Mouse (Mus musculus) spleen, adult 2 months (tissue): Measurements from ENCODE around the gene Lrp1.

Source experiments
- CTCF ChIP-seq: fragments of 200-500 bp; IDR thresholded peaks from 2 replicates; pipeline ENCODE4 v1.5.1; 2011; ENCODE audit warnings: mild to moderate bottlenecking, inconsistent platforms; ENCODE audit not compliant: insufficient read depth, insufficient read length, insufficient replicate concordance; ENCODE audit errors: extremely low read depth
- POLR2A ChIP-seq: fragments of 200-500 bp; IDR thresholded peaks from 2 replicates; pipeline ENCODE4 v1.6.1; 2011; ENCODE audit warnings: low read depth, low read length, inconsistent platforms

DNA sequence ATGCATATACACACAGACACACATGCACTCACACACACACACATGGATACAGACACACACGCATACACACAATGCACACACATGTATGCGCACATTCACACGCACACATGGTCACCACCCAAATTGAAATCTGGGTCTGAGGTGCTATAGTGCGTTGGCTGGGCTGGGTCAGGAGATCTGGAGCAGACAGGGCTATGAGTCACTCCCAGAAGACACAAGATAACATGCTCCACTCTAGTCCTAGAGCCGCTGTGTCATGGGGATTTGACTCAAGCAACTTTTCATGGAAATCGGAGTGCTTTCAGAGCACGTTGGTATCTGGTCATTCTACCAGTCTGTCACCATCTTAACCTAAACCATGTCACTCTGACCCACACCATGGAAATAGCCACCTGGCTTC lies 28.5 kb downstream of the Lrp1 start:
- no peak for TF ChIP-seq CTCF
- TF ChIP-seq POLR2A: no peak
